10 mouse cellular contexts compared by ENCODE assay signal in the genomic region with DNA sequence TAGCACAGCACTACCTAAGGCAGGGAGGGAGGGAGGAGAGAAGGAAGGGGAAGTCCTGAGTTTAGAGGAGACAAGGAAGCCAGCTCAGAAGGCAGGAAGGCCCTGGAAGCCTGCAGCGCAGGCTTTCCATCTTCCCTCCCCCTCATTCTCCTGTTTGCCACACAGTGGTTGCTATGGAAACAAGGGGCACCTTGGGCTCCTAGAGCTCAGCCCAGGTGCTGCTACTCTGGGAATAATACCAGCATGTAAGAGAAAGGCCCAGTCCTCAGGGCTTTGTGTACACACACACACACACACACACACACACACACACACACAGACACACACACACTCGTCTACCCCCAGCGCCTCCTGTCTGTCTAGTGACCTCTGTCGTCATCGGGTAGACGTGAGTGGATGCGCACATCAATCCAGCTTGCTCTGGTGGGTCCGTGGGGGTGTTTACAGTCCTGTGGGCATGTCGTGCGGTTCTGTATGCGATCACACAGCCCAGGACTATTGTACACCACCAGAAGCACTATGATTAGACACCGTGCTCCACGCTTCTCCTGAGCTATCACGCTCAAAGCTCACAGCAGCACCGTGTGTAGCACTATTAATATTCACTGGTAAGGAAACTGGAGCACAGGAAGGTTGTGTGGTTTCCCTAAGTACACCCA. TPM values are rescaled to one million over a fixed set of nuclear protein-coding genes. Genes with fewer than 3 reads are reported as not detected.
A peak's percentile ranks its signal among the peaks of the same experiment; 100 is the strongest.
DNase-seq lines count a peak whose midpoint lies in the region; ATAC-seq and TF ChIP-seq lines count a peak whose summit lies in the region.
"Had no signal": no experiment of that assay in that cellular context is flagged by ENCODE, and none has a peak within 500 bp of the region (broad histone marks: within the 10 kb centered on the region; RNA-seq: fewer than 3 reads in every experiment).

No protein-coding gene starts in this region.

- H3K27me3 ChIP-seq in G1E (ENCODE audit: insufficient read depth, low read length): no peaks in the 10 kb centered on the region
- H3K27me3 ChIP-seq in forebrain, embryonic 15.5 days: no peaks in the 10 kb centered on the region
- H3K27me3 ChIP-seq: limb, embryonic 13.5 days had no signal

- H3K4me2 ChIP-seq in forebrain, embryonic 15.5 days (replicated peaks): no peak overlapping the region
- H3K4me2 ChIP-seq: limb, embryonic 13.5 days had no signal

- TF ChIP-seq CTCF in G1E (IDR thresholded peaks at IDR 0.05; ENCODE audit: low read depth, low read length): no peak

- peak overlapping the region; percentile 62 for H3K27ac ChIP-seq in forebrain, embryonic 15.5 days (replicated peaks)
- H3K27ac ChIP-seq: limb, embryonic 13.5 days had no signal

- no peaks in the 10 kb centered on the region for H3K9me3 ChIP-seq in G1E (replicated peaks)
- H3K9me3 ChIP-seq in forebrain, embryonic 15.5 days: no peaks in the 10 kb centered on the region
- H3K9me3 ChIP-seq: limb, embryonic 13.5 days had no signal

- no peak overlapping the region for H3K9ac ChIP-seq in forebrain, embryonic 15.5 days (replicated peaks)
- H3K9ac ChIP-seq: limb, embryonic 13.5 days had no signal

- 41% methylated on average over 15 of the region's 15 CpGs for WGBS in forebrain, embryonic 15.5 days

- no peak for ATAC-seq in G1E (ENCODE audit: extremely low read depth, insufficient number of reproducible peaks, low FRiP score, poor library complexity, severe bottlenecking)
- peak; percentile 73 for ATAC-seq in forebrain, embryonic 15.5 days (replicated peaks)
- 0 out of 2 replicates have a peak, but pooled peaks have one; percentile 17 for ATAC-seq in megakaryocyte progenitor cell, adult 5-6 weeks (replicated peaks; ENCODE audit: poor library complexity)

- H3K36me3 ChIP-seq in G1E (replicated peaks): peaks cover 71% of the 10 kb centered on the region
- no peaks in the 10 kb centered on the region for H3K36me3 ChIP-seq in forebrain, embryonic 15.5 days
- H3K36me3 ChIP-seq: limb, embryonic 13.5 days had no signal

- H3K4me3 ChIP-seq in G1E (ENCODE audit: low read depth, low read length): peak overlapping the region; percentile 37; the same call in 1 of the 2 replicates
- H3K4me3 ChIP-seq in forebrain, embryonic 15.5 days: no peak overlapping the region
- H3K4me3 ChIP-seq: limb, embryonic 13.5 days had no signal

- peak; percentile 21 for DNase-seq in kidney, postnatal 14 days
- DNase-seq in kidney, adult 9 months: no peak
- no peak for DNase-seq in G1E (ENCODE audit: low spot score)
- no peak for DNase-seq in adrenal gland, postnatal 25 days
- DNase-seq in layer of hippocampus, adult 9-10 months (ENCODE audit: low spot score): no peak
- no peak for DNase-seq in frontal cortex, postnatal 25 days (ENCODE audit: low spot score in 2 of 2)
- DNase-seq: thymus, adult 18-20 months had no signal

- peaks cover 81% of the 10 kb centered on the region for H3K4me1 ChIP-seq in G1E (ENCODE audit: insufficient read depth, low read depth, low read length)
- H3K4me1 ChIP-seq in forebrain, embryonic 15.5 days: peaks cover 18% of the 10 kb centered on the region

RNA-seq across cellular contexts. Expression of a gene that starts 55.9 kb away (rescaled TPM):
- total RNA-seq in G1E (2014; fragmentation: Nextera tagmentation): 8.3 and 9.4 TPM in 2 replicates
- total RNA-seq in G1E (2017): 11.4 and 11.7 TPM in 2 replicates
- 8.7 and 8.9 TPM in 2 replicates for polyA plus RNA-seq in G1E (2012)
- 8.9 and 10.1 TPM in 2 replicates for polyA plus RNA-seq in forebrain, embryonic 15.5 days (2015; fragmentation: Nextera tagmentation; extraction: Ambion mirVana)
- 1.1 and 1.4 TPM in 2 replicates for total RNA-seq in megakaryocyte progenitor cell, adult 5-6 weeks (2015)
- 1.3 TPM in 2 replicates for total RNA-seq in megakaryocyte progenitor cell, adult 5-6 weeks (2017)
- 5.9 and 11.5 TPM in 2 replicates for total RNA-seq in adrenal gland, postnatal 25 days (2021)
